31 mouse cellular contexts compared by ENCODE assay signal in genomic region chr17:86269639-86270038, GRCm38 (mm10).
"Had no signal": no experiment of that assay in that cellular context is flagged by ENCODE, and none has a peak within 500 bp of the region (broad histone marks: within the 10 kb centered on the region; RNA-seq: fewer than 3 reads in every experiment).

No protein-coding gene starts in this region.

- H3K36me3 ChIP-seq: limb, embryonic 10.5 days; limb, embryonic 12.5 days; limb, embryonic 13.5 days; limb, embryonic 15.5 days; liver, embryonic 12.5 days; liver, embryonic 13.5 days; liver, embryonic 15.5 days; lung, embryonic 15.5 days; midbrain, embryonic 10.5 days; midbrain, embryonic 12.5 days; midbrain, embryonic 13.5 days; midbrain, embryonic 15.5 days had no signal

- H3K9me3 ChIP-seq: limb, embryonic 10.5 days; limb, embryonic 12.5 days; limb, embryonic 13.5 days; limb, embryonic 15.5 days; liver, embryonic 12.5 days; liver, embryonic 13.5 days; liver, embryonic 15.5 days; lung, embryonic 15.5 days; megakaryocyte, embryonic 14.5 days; midbrain, embryonic 10.5 days; midbrain, embryonic 12.5 days; midbrain, embryonic 13.5 days; midbrain, embryonic 15.5 days had no signal

- H3K4me3 ChIP-seq: limb, embryonic 10.5 days; limb, embryonic 12.5 days; limb, embryonic 13.5 days; limb, embryonic 15.5 days; liver, embryonic 12.5 days; liver, embryonic 13.5 days; liver, embryonic 15.5 days; lung, embryonic 15.5 days; megakaryocyte, embryonic 14.5 days; midbrain, embryonic 10.5 days; midbrain, embryonic 12.5 days; midbrain, embryonic 13.5 days; midbrain, embryonic 15.5 days; myocyte had no signal

- H3K9ac ChIP-seq: limb, embryonic 12.5 days; limb, embryonic 13.5 days; limb, embryonic 15.5 days; liver, embryonic 12.5 days; liver, embryonic 13.5 days; liver, embryonic 14.5 days; liver, embryonic 15.5 days; liver, postnatal 0 days; lung, embryonic 14.5 days; lung, embryonic 15.5 days; midbrain, embryonic 12.5 days; midbrain, embryonic 13.5 days; midbrain, embryonic 15.5 days had no signal

- H3K4me1 ChIP-seq: liver, embryonic 12.5 days; liver, embryonic 13.5 days; liver, embryonic 15.5 days; midbrain, embryonic 12.5 days had no signal

- H3K27ac ChIP-seq: limb, embryonic 10.5 days; limb, embryonic 12.5 days; limb, embryonic 13.5 days; limb, embryonic 15.5 days; liver, embryonic 12.5 days; liver, embryonic 13.5 days; liver, embryonic 14.5 days; liver, embryonic 15.5 days; lung, embryonic 15.5 days; macrophage; midbrain, embryonic 10.5 days; midbrain, embryonic 12.5 days; midbrain, embryonic 13.5 days; midbrain, embryonic 15.5 days had no signal

- H3K27me3 ChIP-seq: limb, embryonic 12.5 days; limb, embryonic 13.5 days; limb, embryonic 15.5 days; liver, embryonic 12.5 days; liver, embryonic 13.5 days; liver, embryonic 15.5 days; lung, embryonic 15.5 days; midbrain, embryonic 12.5 days; midbrain, embryonic 13.5 days; midbrain, embryonic 15.5 days had no signal

- H3K4me2 ChIP-seq: limb, embryonic 12.5 days; limb, embryonic 13.5 days; limb, embryonic 15.5 days; liver, embryonic 11.5 days; liver, embryonic 12.5 days; liver, embryonic 13.5 days; liver, embryonic 15.5 days; lung, embryonic 14.5 days; lung, embryonic 15.5 days; midbrain, embryonic 11.5 days; midbrain, embryonic 12.5 days; midbrain, embryonic 13.5 days; midbrain, embryonic 15.5 days had no signal

- ATAC-seq: liver, embryonic 12.5 days; liver, postnatal 0 days; lung, postnatal 0 days; midbrain, embryonic 13.5 days; midbrain, embryonic 15.5 days; midbrain, embryonic 16.5 days had no signal

- DNase-seq: left cerebral cortex, postnatal 4 days; liver; liver, embryonic 13.5 days; liver, postnatal 0 days; lung, adult 18-20 months; lung, adult 2 months; lung, embryonic 14.5 days; lung, postnatal 10 days; lung, postnatal 14 days; lung, postnatal 36 days; lung, postnatal 4 days; midbrain, embryonic 14.5 days had no signal
